ENCODE assay signal across 9 mouse cellular contexts in genomic region chr3:94811628-94812027, GRCm38 (mm10). TPM values are rescaled to one million over a fixed set of nuclear protein-coding genes. Genes with fewer than 3 reads are reported as not detected.
DNase-seq lines count a peak whose midpoint lies in the region; ATAC-seq lines count a peak whose summit lies in the region.
"Had no signal": no experiment of that assay in that cellular context is flagged by ENCODE, and none has a peak within 500 bp of the region (broad histone marks: within the 10 kb centered on the region; RNA-seq: fewer than 3 reads in every experiment).

No protein-coding gene starts in this region.

- peak; percentile 38 for DNase-seq in ES-CJ7 (ENCODE audit: low read depth, low spot score)
- peak; percentile 38 to 67 for DNase-seq in kidney, postnatal 36 days
- peak; percentile 49 for DNase-seq in retina, postnatal 1 day
- DNase-seq in urinary bladder, postnatal 25 days (ENCODE audit: low spot score): no peak
- no peak for DNase-seq in layer of hippocampus, adult 11-12 months (ENCODE audit: low spot score)

- 0 out of 2 replicates have a peak overlapping the region, but pooled peaks have one; percentile 20 for H3K4me2 ChIP-seq in hindbrain, embryonic 15.5 days
- no peak overlapping the region for H3K4me2 ChIP-seq in hindbrain, embryonic 12.5 days (replicated peaks)
- H3K4me2 ChIP-seq: lung, embryonic 15.5 days had no signal

- WGBS in hindbrain, embryonic 15.5 days: 18% methylated on average over 4 of the region's 4 CpGs
- 19% methylated on average over 4 of the region's 4 CpGs for WGBS in hindbrain, embryonic 12.5 days

- ATAC-seq in hindbrain, embryonic 15.5 days (ENCODE audit: low FRiP score, low read depth): no peak
- ATAC-seq in hindbrain, embryonic 12.5 days (ENCODE audit: low FRiP score): no peak
- 0 out of 2 replicates have a peak, but pooled peaks have one; percentile 34 for ATAC-seq in granulocyte monocyte progenitor cell, adult 5-6 weeks (replicated peaks; ENCODE audit: poor library complexity, severe bottlenecking)

- no peak overlapping the region for H3K4me3 ChIP-seq in hindbrain, embryonic 15.5 days
- no peak overlapping the region for H3K4me3 ChIP-seq in hindbrain, embryonic 12.5 days
- H3K4me3 ChIP-seq: lung, embryonic 15.5 days had no signal

- H3K27ac ChIP-seq in hindbrain, embryonic 15.5 days (replicated peaks): no peak overlapping the region
- no peak overlapping the region for H3K27ac ChIP-seq in hindbrain, embryonic 12.5 days
- H3K27ac ChIP-seq: lung, embryonic 15.5 days had no signal

- H3K9me3 ChIP-seq in hindbrain, embryonic 15.5 days: no peaks in the 10 kb centered on the region
- H3K9me3 ChIP-seq in hindbrain, embryonic 12.5 days (replicated peaks): no peaks in the 10 kb centered on the region
- H3K9me3 ChIP-seq: lung, embryonic 15.5 days had no signal

- H3K36me3 ChIP-seq in hindbrain, embryonic 15.5 days: no peaks in the 10 kb centered on the region
- no peaks in the 10 kb centered on the region for H3K36me3 ChIP-seq in hindbrain, embryonic 12.5 days
- H3K36me3 ChIP-seq: lung, embryonic 15.5 days had no signal

- no peak overlapping the region for H3K9ac ChIP-seq in hindbrain, embryonic 15.5 days
- no peak overlapping the region for H3K9ac ChIP-seq in hindbrain, embryonic 12.5 days
- H3K9ac ChIP-seq: lung, embryonic 15.5 days had no signal

- no peaks in the 10 kb centered on the region for H3K4me1 ChIP-seq in hindbrain, embryonic 15.5 days (replicated peaks)
- H3K4me1 ChIP-seq in hindbrain, embryonic 12.5 days: no peaks in the 10 kb centered on the region
- H3K4me1 ChIP-seq: lung, embryonic 15.5 days had no signal

- H3K27me3 ChIP-seq in hindbrain, embryonic 15.5 days: no peaks in the 10 kb centered on the region
- no peaks in the 10 kb centered on the region for H3K27me3 ChIP-seq in hindbrain, embryonic 12.5 days
- H3K27me3 ChIP-seq: lung, embryonic 15.5 days had no signal

RNA-seq across cellular contexts. Expression of gene Cgn, which starts 25.3 kb away (rescaled TPM):
- polyA plus RNA-seq in hindbrain, embryonic 15.5 days (2015; fragmentation: Nextera tagmentation; extraction: Ambion mirVana): 13.5 and 14.3 TPM in 2 replicates
- 4.2 and 5.3 TPM in 2 replicates for polyA plus RNA-seq in hindbrain, embryonic 12.5 days (2016; fragmentation: Nextera tagmentation; extraction: Ambion mirVana)
- 0.17 TPM in 1 of 2 replicates, not detected in the other for total RNA-seq in granulocyte monocyte progenitor cell, adult 5-6 weeks (2014; fragmentation: Nextera tagmentation)
- not detected in 2 replicates for total RNA-seq in granulocyte monocyte progenitor cell, adult 5-6 weeks (2017)

RNA-seq across cellular contexts. Expression of gene Pogz, which starts 25.7 kb away (rescaled TPM):
- polyA plus RNA-seq in hindbrain, embryonic 15.5 days (2015; fragmentation: Nextera tagmentation; extraction: Ambion mirVana): 20.6 and 21.1 TPM in 2 replicates
- polyA plus RNA-seq in hindbrain, embryonic 12.5 days (2016; fragmentation: Nextera tagmentation; extraction: Ambion mirVana): 23.0 and 24.1 TPM in 2 replicates
- total RNA-seq in granulocyte monocyte progenitor cell, adult 5-6 weeks (2014; fragmentation: Nextera tagmentation): 31.7 and 38.0 TPM in 2 replicates
- 13.0 and 20.9 TPM in 2 replicates for total RNA-seq in granulocyte monocyte progenitor cell, adult 5-6 weeks (2017)

Comparison
In these comparisons a context has a peak if more than half of its experiments do, and no peak if none do; other contexts are left out.
1. DNase-seq: peak in ES-CJ7 (single experiment), kidney, postnatal 36 days (2 of 2) and retina, postnatal 1 day (single experiment); none in urinary bladder, postnatal 25 days (single experiment) and layer of hippocampus, adult 11-12 months (single experiment).